Mouse (Mus musculus): ENCODE results near the gene Ptges.

DNA sequence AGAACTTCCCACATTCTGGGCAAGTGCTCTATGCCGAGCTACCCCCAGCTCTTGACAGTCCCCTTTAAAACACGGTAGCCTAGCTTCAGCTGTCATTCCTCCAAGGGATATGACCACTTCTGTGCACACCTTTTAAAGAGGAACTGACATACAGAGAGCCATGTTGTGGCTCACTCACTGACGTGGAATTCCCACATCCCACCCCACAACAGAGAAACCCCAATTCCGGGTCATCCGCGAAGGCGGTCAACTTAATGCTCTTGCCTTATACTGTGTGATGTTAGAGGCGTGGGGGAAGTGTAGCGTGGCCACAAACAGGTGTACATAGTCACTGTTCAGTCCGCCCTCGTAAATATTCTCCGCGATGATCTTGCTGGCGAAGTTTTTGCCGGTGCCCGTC, 37.2 kb upstream of the Ptges start:
- TF ChIP-seq TAL1 (IDR thresholded peaks at IDR 0.05; ENCODE audit: low read length) (no peak), GATA1 (IDR thresholded peaks at IDR 0.05; ENCODE audit: low read length) (no peak)

Measured in erythroblast, embryonic 14.5 days (primary cell).